Mouse (Mus musculus) ES-Bruce4 (cell line): ENCODE results near the gene Txn2. TPM values are rescaled to one million over a fixed set of nuclear protein-coding genes. Genes with fewer than 3 reads are reported as not detected.
"Not testable (repeated sequence)": the region's sequence is repeated elsewhere in the genome, so short reads cannot be mapped to it uniquely, and the experiment has no call there.

Experiments used
- H3K27ac ChIP-seq: 2 replicates; pipeline ENCODE4 v1.5.1; 2012; ENCODE audit warnings: low read length, inconsistent platforms; ENCODE audit not compliant: insufficient read depth
- H3K27me3 ChIP-seq: 2 replicates; pipeline ENCODE4 v1.6.1; 2012; ENCODE audit warnings: mild to moderate bottlenecking, low read length, inconsistent platforms; ENCODE audit not compliant: control insufficient read depth, poor library complexity, insufficient read depth, severe bottlenecking
- H3K36me3 ChIP-seq: 2 replicates; pipeline ENCODE4 v1.6.1; 2012; ENCODE audit warnings: inconsistent platforms, mild to moderate bottlenecking, low read length, moderate library complexity; ENCODE audit not compliant: control insufficient read depth, poor library complexity, insufficient read depth, severe bottlenecking
- H3K4me1 ChIP-seq: one replicate; pipeline ENCODE4 v1.8.1; 2011; ENCODE audit warnings: low read length; ENCODE audit not compliant: control insufficient read depth, insufficient read depth
- H3K4me3 ChIP-seq: 2 replicates; pipeline ENCODE4 v1.5.1; 2011; ENCODE audit warnings: low read depth, mild to moderate bottlenecking, low read length
- H3K9ac ChIP-seq: 2 replicates; pipeline ENCODE4 v1.6.1; 2012; ENCODE audit warnings: low read depth, mild to moderate bottlenecking, inconsistent platforms; ENCODE audit not compliant: poor library complexity, severe bottlenecking
- H3K9me3 ChIP-seq: replicated peaks from 2 replicates; pipeline ENCODE4 v1.6.1; 2012; ENCODE audit warnings: mild to moderate bottlenecking, low read length, inconsistent platforms; ENCODE audit not compliant: control insufficient read depth, poor library complexity, insufficient read depth, severe bottlenecking
- CTCF ChIP-seq: IDR thresholded peaks from one replicate; pipeline ENCODE4 v1.8.1; 2011; ENCODE audit warnings: low read depth, low read length
- EP300 ChIP-seq: IDR thresholded peaks from 2 replicates; pipeline ENCODE4 v1.6.1; 2011; ENCODE audit warnings: low read depth, low read length; ENCODE audit not compliant: insufficient read depth
- POLR2A ChIP-seq: IDR thresholded peaks from one replicate; pipeline ENCODE4 v1.8.1; 2011; ENCODE audit warnings: low read length; ENCODE audit not compliant: insufficient read depth
- polyA plus RNA-seq: library from polyadenylated mRNA; stranded (reverse); fragments of >200 nt; gene quantifications from 2 replicates; pipeline ENCODE4 v1.2.4, GENCODE M21; 2011; ENCODE audit warnings: low read depth; ENCODE audit not compliant: missing spikeins, insufficient read depth, insufficient read length

Gene Txn2
- polyA plus RNA-seq, 1 experiment: 167 TPM

- Histone ChIP-seq H3K36me3 (no peaks in the 10 kb centered on the region), H3K9ac (0 out of 2 replicates have a peak overlapping the region, but pooled peaks have one; percentile 25), H3K27ac (peak overlapping the region; percentile 84), H3K4me3 (no peak overlapping the region), H3K27me3 (no peaks in the 10 kb centered on the region), H3K4me1 (peaks cover 8% of the 10 kb centered on the region), H3K9me3 (no peaks in the 10 kb centered on the region)
- TF ChIP-seq EP300: 0 out of 2 replicates have a peak, but pooled peaks have one; percentile 14
- TF ChIP-seq POLR2A: no peak
- no peak for TF ChIP-seq CTCF
These were observed 60.5 kb downstream of the Txn2 start for GRCm38 (mm10) chr15:77868340-77868739.

GRCm38 (mm10) chr15:77867231-77867968 lies 61.4 kb downstream of the Txn2 start:
- Histone ChIP-seq H3K9ac (peak overlapping the region; percentile 25; the same call in 1 of the 2 replicates), H3K27ac (peak overlapping the region; percentile 89), H3K4me1 (peaks cover 11% of the 10 kb centered on the region)
- not testable (repeated sequence) for H3K9me3 ChIP-seq, H3K36me3 ChIP-seq, H3K27me3 ChIP-seq, H3K4me3 ChIP-seq
- 0 out of 2 replicates have a peak, but pooled peaks have one; percentile 59 for TF ChIP-seq EP300

- TF ChIP-seq CTCF: no peak
- peak; percentile 88 for TF ChIP-seq EP300
- TF ChIP-seq POLR2A: no peak
- Histone ChIP-seq H3K4me3 (peak overlapping the region; percentile 14; the same call in 1 of the 2 replicates), H3K36me3 (no peaks in the 10 kb centered on the region), H3K9ac (peak overlapping the region; percentile 8), H3K27me3 (no peaks in the 10 kb centered on the region), H3K4me1 (peaks cover 11% of the 10 kb centered on the region), H3K9me3 (no peaks in the 10 kb centered on the region), H3K27ac (peak overlapping the region; percentile 89)
These were observed 62.1 kb downstream of the Txn2 start for GRCm38 (mm10) chr15:77866583-77867220.

Other genes starting within 250 kb of the Txn2 start
- gene Apol7e, start 230.1 kb downstream of the Txn2 start, polyA plus RNA-seq: 0.54 TPM in 1 of 2 replicates, not detected in the other
- not detected in 2 replicates for gene Apol9b, start 200.0 kb downstream of the Txn2 start, polyA plus RNA-seq
- gene Apol8, start 172.0 kb downstream of the Txn2 start, polyA plus RNA-seq: 1.4 and 1.9 TPM in 2 replicates
- 584 and 601 TPM in 2 replicates for gene Myh9, start 86.8 kb downstream of the Txn2 start, polyA plus RNA-seq
- gene Foxred2, start 27.7 kb upstream of the Txn2 start, polyA plus RNA-seq: 10.1 and 10.9 TPM in 2 replicates
- 357 and 409 TPM in 2 replicates for gene Eif3d, start 41.8 kb upstream of the Txn2 start, polyA plus RNA-seq
- gene Cacng2, start 191.0 kb upstream of the Txn2 start, polyA plus RNA-seq: not detected in 2 replicates
- 19.4 and 19.8 TPM in 2 replicates for gene Ift27, start 245.1 kb upstream of the Txn2 start, polyA plus RNA-seq